Mouse (Mus musculus): ENCODE measurements around the gene Bpifb3. TPM values are rescaled to one million over a fixed set of nuclear protein-coding genes. Genes with fewer than 3 reads are reported as not detected.

The Bpifb3 gene
- not detected for polyA plus RNA-seq (2017; shearing (Covaris generic))

GRCm38 (mm10) chr2:153917930-153918329, at the start of gene Bpifb3:
Gene Bpifb3, plus strand, starts transcription at chr2:153918230.

GRCm38 (mm10) chr2:153870984-153871383, 47.0 kb upstream of the Bpifb3 start, which contains the start of gene Sun5:
Gene Sun5, minus strand, starts transcription at chr2:153871084.

GRCm38 (mm10) chr2:153874745-153875144, 43.3 kb upstream of the Bpifb3 start, which contains the start of gene Bpifb2:
Gene Bpifb2, plus strand, starts transcription at chr2:153875045.

GRCm38 (mm10) chr2:153900088-153900487, 17.9 kb upstream of the Bpifb3 start, which contains the start of gene Bpifb6:
Gene Bpifb6, plus strand, starts transcription at chr2:153900388.

GRCm38 (mm10) chr2:153937843-153938242, 19.8 kb downstream of the Bpifb3 start, which contains the start of gene Bpifb4:
Gene Bpifb4, plus strand, starts transcription at chr2:153938212.

GRCm38 (mm10) chr2:153974582-153974981, 56.6 kb downstream of the Bpifb3 start, which contains the start of gene Bpifa6:
Gene Bpifa6, plus strand, starts transcription at chr2:153974945.

Other genes with a start within 250 kb of the Bpifb3 start
- gene Dnmt3c, start 221.6 kb upstream of the Bpifb3 start, polyA plus RNA-seq (2017; shearing (Covaris generic)) = under 1 TPM in 1 of 2 experiments, not detected in 1; 0.56 TPM
- gene Mapre1, start 177.0 kb upstream of the Bpifb3 start, polyA plus RNA-seq (2017; shearing (Covaris generic)) = 100 to 1,000 TPM; 176 to 189 TPM
- gene Efcab8, start 138.3 kb upstream of the Bpifb3 start, polyA plus RNA-seq (2017; shearing (Covaris generic)) = under 1 TPM; 0.22 to 0.70 TPM
- 1 to 10 TPM in 1 of 2 experiments, not detected in 1; 1.3 TPM for gene Sun5, start 47.1 kb upstream of the Bpifb3 start, polyA plus RNA-seq (2017; shearing (Covaris generic))
- gene Bpifb2, start 43.2 kb upstream of the Bpifb3 start, polyA plus RNA-seq (2017; shearing (Covaris generic)) = under 1 TPM in 1 of 2 experiments, not detected in 1; 0.40 TPM
- not detected for gene Bpifb6, start 17.8 kb upstream of the Bpifb3 start, polyA plus RNA-seq (2017; shearing (Covaris generic))
- gene Bpifb4, start 20.0 kb downstream of the Bpifb3 start, polyA plus RNA-seq (2017; shearing (Covaris generic)) = not detected
- gene Bpifa6, start 56.7 kb downstream of the Bpifb3 start, polyA plus RNA-seq (2017; shearing (Covaris generic)) = not detected
- over 10,000 TPM in 1 of 2 experiments, 1 to 10 TPM in 1; 5.4 to 48,090 TPM for gene Bpifa2, start 90.0 kb downstream of the Bpifb3 start, polyA plus RNA-seq (2017; shearing (Covaris generic))
- gene Bpifa3, start 212.1 kb downstream of the Bpifb3 start, polyA plus RNA-seq (2017; shearing (Covaris generic)) = not detected
- not detected for gene Bpifa1, start 224.7 kb downstream of the Bpifb3 start, polyA plus RNA-seq (2017; shearing (Covaris generic))
- not detected for gene Bpifa5, start 244.4 kb downstream of the Bpifb3 start, polyA plus RNA-seq (2017; shearing (Covaris generic))